Mouse (Mus musculus) liver, embryonic 12.5 days (tissue): Measurements from ENCODE around the gene Zfp777. TPM values are rescaled to one million over a fixed set of nuclear protein-coding genes. Genes with fewer than 3 reads are reported as not detected.

Source experiments
- ATAC-seq: fragments of 200-750 bp; cut with Nextera tagmentation; 2 replicates; pipeline ENCODE4 v1.8.0; 2017; ENCODE audit warnings: moderate number of reproducible peaks, mild to moderate bottlenecking, moderate library complexity
- H3K27ac ChIP-seq: fragments of 300-500 bp; sonication (generic); 2 replicates; pipeline ENCODE4 v1.5.1; 2016; ENCODE audit warnings: mild to moderate bottlenecking
- H3K27me3 ChIP-seq: fragments of 300-500 bp; sonication (generic); replicated peaks from 2 replicates; pipeline ENCODE4 v1.6.1; 2016; ENCODE audit warnings: mild to moderate bottlenecking, moderate library complexity
- H3K36me3 ChIP-seq: fragments of 300-500 bp; sonication (generic); 2 replicates; pipeline ENCODE4 v1.6.1; 2016; ENCODE audit warnings: mild to moderate bottlenecking, moderate library complexity
- H3K4me1 ChIP-seq: fragments of 300-500 bp; sonication (generic); 2 replicates; pipeline ENCODE4 v1.6.1; 2016
- H3K4me2 ChIP-seq: fragments of 300-500 bp; sonication (generic); 2 replicates; pipeline ENCODE4 v1.6.1; 2016; ENCODE audit warnings: mild to moderate bottlenecking, moderate library complexity
- H3K4me3 ChIP-seq: fragments of 300-500 bp; sonication (generic); 2 replicates; pipeline ENCODE4 v1.5.1; 2016; ENCODE audit warnings: mild to moderate bottlenecking, moderate library complexity
- H3K9ac ChIP-seq: fragments of 300-500 bp; sonication (generic); 2 replicates; pipeline ENCODE4 v1.6.1; 2016; ENCODE audit warnings: mild to moderate bottlenecking, moderate library complexity
- H3K9me3 ChIP-seq: fragments of 300-500 bp; sonication (generic); replicated peaks from 2 replicates; pipeline ENCODE4 v1.6.1; 2016; ENCODE audit warnings: mild to moderate bottlenecking, moderate library complexity
- WGBS: fragments of 180-500 bp; shearing (Covaris S2); methylation state at CpG from one replicate; pipeline ENCODE4 v1.1.7; 2016; ENCODE audit not compliant: insufficient replicate concordance; 5-methylcytosine and 5-hydroxymethylcytosine counted together
- polyA plus RNA-seq: library from polyadenylated mRNA; unstranded; fragments of >200 nt; fragmentation: Nextera tagmentation; extraction: Ambion mirVana; gene quantifications from 2 replicates; pipeline ENCODE4 v1.2.1, GENCODE M21; 2016

Gene Zfp777
- polyA plus RNA-seq, 1 experiment from 2014 or later, result 5.5 TPM

DNA sequence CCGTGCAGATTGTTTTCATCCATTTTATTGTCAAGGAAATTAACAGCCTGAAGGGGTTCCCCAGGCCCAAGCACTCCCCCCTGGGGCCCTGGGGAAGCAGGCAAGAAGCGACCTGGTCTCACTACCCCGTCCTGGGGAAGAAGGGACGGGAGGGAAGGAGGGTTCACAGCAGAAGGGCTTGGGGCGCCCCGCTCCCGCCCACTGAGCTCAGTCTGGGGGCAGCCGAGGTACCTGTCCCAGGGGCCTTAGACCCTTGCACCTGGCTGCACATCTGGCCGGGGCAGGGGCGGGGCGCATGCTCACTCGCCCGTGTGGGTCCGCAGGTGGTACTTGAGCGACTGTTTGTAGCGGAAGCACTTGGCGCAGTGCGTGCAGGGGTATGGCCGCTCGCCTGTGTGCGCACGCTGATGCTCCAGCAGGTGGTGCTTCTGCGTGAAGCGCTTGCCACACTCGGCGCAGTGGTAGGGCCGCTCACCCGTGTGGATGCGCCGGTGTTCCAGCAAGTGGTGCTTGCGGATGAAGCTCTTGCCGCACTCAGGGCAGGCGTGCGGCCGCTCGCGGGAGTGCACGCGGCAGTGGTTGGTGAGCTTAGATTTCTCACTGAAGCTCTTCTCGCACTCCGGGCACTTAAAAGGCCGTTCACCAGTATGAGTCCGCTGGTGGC is 24.2 kb downstream of the Zfp777 start:
- H3K27ac ChIP-seq, result no peak overlapping the region
- H3K9me3 ChIP-seq, result peaks cover 11% of the 10 kb centered on the region; the same call in 1 of the 2 replicates
- no peaks in the 10 kb centered on the region for H3K27me3 ChIP-seq
- WGBS, result 90% methylated on average over 43 of the region's 43 CpGs
- 0 out of 2 replicates have a peak, but pooled peaks have one; percentile 21 for ATAC-seq
- no peak overlapping the region for H3K4me2 ChIP-seq
- peaks cover 70% of the 10 kb centered on the region for H3K36me3 ChIP-seq
- no peak overlapping the region for H3K4me3 ChIP-seq
- H3K9ac ChIP-seq, result no peak overlapping the region
- no peaks in the 10 kb centered on the region for H3K4me1 ChIP-seq

DNA sequence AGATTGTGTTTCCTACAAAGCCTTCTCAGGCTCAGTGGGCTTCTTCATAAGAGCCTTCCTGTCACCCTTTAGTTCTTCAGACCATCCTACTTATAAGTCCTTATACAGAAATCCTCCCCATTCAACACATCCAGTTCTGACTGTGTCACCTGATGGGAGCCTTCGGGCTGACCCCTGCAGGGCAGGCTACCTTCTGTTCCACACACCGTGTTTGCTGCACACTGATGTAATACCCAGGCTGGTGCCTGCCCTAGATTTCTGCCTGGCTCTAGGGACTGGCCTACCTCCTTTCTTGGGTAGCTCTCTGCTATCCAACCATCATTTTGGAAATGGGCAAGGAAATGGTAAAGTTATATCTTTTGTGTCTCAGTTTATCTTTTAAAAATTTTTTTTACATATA is 26.0 kb downstream of the Zfp777 start:
- no peak for ATAC-seq
- Histone ChIP-seq H3K27ac (no peak overlapping the region), H3K4me1 (no peaks in the 10 kb centered on the region), H3K9ac (no peak overlapping the region), H3K4me3 (no peak overlapping the region), H3K9me3 (peaks cover 11% of the 10 kb centered on the region; the same call in 1 of the 2 replicates), H3K27me3 (no peaks in the 10 kb centered on the region), H3K36me3 (peaks cover 52% of the 10 kb centered on the region), H3K4me2 (no peak overlapping the region)
- WGBS, result 75% methylated on average over 2 of the region's 2 CpGs

DNA sequence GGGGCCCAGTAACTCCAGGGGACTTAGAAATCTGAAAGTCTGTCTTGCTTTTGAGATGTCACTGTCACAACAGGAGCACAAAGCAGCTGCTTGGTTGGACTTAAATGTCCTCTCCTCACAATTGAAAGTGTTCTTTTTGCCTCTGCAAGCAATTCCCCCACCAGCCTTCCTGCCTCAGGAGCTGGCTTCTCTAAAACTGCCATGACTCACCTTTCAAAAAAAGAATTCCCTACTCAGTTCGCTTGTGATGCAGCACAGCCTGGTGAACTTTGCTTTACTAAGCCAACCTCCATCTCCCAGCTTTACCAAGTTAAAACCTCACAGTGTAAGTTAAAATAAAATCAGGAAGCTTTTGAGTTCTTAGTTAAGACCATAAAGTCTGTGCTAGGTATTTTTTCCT is 27.0 kb downstream of the Zfp777 start:
- Histone ChIP-seq H3K27me3 (no peaks in the 10 kb centered on the region), H3K4me2 (no peak overlapping the region), H3K27ac (no peak overlapping the region), H3K9me3 (peaks cover 11% of the 10 kb centered on the region; the same call in 1 of the 2 replicates), H3K4me1 (no peaks in the 10 kb centered on the region), H3K36me3 (peaks cover 43% of the 10 kb centered on the region), H3K4me3 (no peak overlapping the region), H3K9ac (no peak overlapping the region)
- ATAC-seq, result no peak
- WGBS, result 61% methylated on average over 1 of the region's 1 CpGs

DNA sequence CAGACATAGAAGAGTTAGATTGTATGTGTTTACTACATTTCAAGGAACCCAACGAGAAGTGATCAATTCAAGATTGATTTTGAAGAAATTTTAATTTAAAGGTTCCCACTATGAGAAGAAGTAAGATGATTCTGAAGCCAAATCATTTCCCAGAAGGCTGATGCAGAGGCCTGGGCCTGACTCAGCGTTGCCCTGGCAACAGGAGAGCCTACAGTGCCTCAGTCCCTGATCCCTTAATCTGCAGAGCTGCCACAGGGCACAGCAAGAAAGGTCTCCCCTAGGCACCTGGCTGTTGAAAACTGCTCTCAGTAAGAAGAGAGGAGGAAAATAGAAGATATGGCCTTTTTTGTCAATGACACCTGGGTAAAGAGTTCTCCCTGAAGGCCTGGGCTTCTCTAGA is 28.7 kb downstream of the Zfp777 start:
- H3K27me3 ChIP-seq, result no peaks in the 10 kb centered on the region

DNA sequence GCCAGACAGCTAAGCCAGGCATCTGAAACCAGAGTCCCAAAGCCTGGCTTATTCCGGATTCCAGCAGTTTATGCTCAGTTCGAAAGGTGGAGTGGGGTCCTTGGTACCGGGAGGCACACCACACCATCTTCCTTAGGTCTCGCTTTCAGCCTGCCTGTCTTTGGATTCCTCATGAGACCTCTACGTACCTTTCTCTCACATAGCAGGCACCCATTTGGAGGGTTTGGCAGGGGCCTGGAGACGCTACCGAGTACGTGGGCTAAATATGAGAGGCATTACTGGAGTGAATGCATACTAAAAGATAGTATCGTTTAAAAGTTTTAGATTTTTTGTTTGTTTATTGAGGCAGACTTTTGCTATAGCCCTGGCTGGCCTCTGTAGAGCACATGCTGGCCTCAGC is 31.9 kb downstream of the Zfp777 start:
- Histone ChIP-seq H3K36me3 (no peaks in the 10 kb centered on the region), H3K9ac (no peak overlapping the region), H3K27me3 (no peaks in the 10 kb centered on the region), H3K4me2 (no peak overlapping the region), H3K27ac (no peak overlapping the region), H3K4me1 (peaks cover 9% of the 10 kb centered on the region), H3K4me3 (no peak overlapping the region), H3K9me3 (no peaks in the 10 kb centered on the region)
- WGBS, result 88% methylated on average over 9 of the region's 9 CpGs
- no peak for ATAC-seq

More for the DNA sequence above, 28.7 kb downstream of the Zfp777 start:
- ATAC-seq, result no peak
- 77% methylated on average over 2 of the region's 2 CpGs for WGBS
- Histone ChIP-seq H3K9ac (no peak overlapping the region), H3K4me1 (peaks cover 9% of the 10 kb centered on the region), H3K27ac (no peak overlapping the region), H3K36me3 (peaks cover 27% of the 10 kb centered on the region), H3K9me3 (0 out of 2 replicates have a peak, but pooled peaks cover 9% of the 10 kb centered on the region), H3K4me2 (no peak overlapping the region), H3K4me3 (no peak overlapping the region)

DNA sequence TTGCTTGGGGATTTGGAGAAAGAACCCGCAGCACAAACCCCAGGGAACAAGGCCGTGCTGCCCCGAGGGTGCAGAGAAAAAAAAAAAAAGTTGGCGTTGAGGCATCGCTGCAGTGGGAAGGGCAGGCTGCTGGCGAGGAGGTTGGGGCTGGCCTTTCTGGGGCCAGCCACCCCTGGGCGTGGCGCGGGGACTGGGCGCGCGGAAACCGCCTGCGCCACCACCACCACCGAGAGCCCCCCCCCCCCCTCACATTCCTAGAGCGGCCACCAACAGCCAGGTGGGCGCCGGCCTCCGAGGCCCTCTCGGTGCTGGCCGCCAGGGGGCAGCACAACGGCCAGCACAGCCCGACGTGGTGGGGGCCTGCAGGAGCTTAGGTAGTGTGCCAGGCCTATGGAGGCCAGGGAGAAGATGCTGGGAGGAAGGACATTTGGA is 32.6 kb downstream of the Zfp777 start:
- Histone ChIP-seq H3K9me3 (no peaks in the 10 kb centered on the region), H3K4me3 (peak overlapping the region; percentile 46), H3K9ac (peak overlapping the region; percentile 53), H3K27ac (no peak overlapping the region), H3K4me2 (peak overlapping the region; percentile 77), H3K36me3 (no peaks in the 10 kb centered on the region), H3K27me3 (no peaks in the 10 kb centered on the region), H3K4me1 (peaks cover 9% of the 10 kb centered on the region)
- 2% methylated on average over 22 of the region's 24 CpGs for WGBS
- ATAC-seq, result peak; percentile 88

DNA sequence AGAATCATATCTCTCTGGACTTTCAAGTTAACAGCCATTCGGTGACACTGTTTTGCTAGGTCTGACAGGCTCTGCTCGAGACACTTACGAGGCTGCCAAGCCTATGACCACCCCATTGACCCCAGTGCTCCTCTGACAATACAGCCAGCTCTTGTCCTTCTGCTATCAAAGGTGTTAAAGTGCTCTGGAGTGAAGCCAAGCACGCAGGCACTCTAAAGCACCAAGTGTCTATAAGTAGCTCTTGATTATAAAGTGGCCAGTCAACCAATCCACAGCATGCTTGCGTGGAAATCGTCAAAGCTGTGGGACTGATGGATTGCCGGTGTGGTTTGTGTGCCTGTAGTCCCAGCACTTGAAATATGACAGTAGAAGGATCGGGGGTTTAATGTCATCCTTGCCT is 38.0 kb downstream of the Zfp777 start:
- Histone ChIP-seq H3K4me2 (no peak overlapping the region), H3K9me3 (no peaks in the 10 kb centered on the region), H3K4me3 (no peak overlapping the region), H3K36me3 (no peaks in the 10 kb centered on the region), H3K4me1 (peaks cover 3% of the 10 kb centered on the region), H3K27me3 (no peaks in the 10 kb centered on the region), H3K9ac (no peak overlapping the region), H3K27ac (no peak overlapping the region)
- WGBS, result 64% methylated on average over 8 of the region's 8 CpGs
- ATAC-seq, result no peak

DNA sequence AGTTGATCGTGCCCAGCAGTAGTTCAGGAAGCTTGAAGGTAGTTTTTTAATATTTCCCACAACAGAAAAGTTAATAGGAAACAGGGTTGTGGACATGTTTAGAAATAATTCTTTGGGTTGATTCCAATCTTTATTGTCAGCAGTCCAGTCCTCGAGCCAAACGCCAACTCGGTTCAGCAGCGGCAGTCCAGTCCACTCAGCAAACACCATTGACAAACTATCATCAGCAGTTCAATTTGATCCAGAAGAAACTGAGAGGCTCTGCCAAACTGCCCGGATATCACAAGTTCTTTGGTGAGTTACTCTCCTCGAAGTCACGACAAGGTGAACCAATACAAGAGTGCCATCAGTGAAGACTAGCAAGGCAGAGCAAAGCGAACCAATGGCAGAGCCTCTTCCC is 53.0 kb downstream of the Zfp777 start:
- H3K9ac ChIP-seq, result no peak overlapping the region
- H3K27ac ChIP-seq, result no peak overlapping the region
- no peak for ATAC-seq
- no peak overlapping the region for H3K4me2 ChIP-seq
- H3K27me3 ChIP-seq, result no peaks in the 10 kb centered on the region
- no peak overlapping the region for H3K4me3 ChIP-seq
- H3K4me1 ChIP-seq, result no peaks in the 10 kb centered on the region
- H3K9me3 ChIP-seq, result no peaks in the 10 kb centered on the region
- 76% methylated on average over 9 of the region's 9 CpGs for WGBS
- no peaks in the 10 kb centered on the region for H3K36me3 ChIP-seq

DNA sequence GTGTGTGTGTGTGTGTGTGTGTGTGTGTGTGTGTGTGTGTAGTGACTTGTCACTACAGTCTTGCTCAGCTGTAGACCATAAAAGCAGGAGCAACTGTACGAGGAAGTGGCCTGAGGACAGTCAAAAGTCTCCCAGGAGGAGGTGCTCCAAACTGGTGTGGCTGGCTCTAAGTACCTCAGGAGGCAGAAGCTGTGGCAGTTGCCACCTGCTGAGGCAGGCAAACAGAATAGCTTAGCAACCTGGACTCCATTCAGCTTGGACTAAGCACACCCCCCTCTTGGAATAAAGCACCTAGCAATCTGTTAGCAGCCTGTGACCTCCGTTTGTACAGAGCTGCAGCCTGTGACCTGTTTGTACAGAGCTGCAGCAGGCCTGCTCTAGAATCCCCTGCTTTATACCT is 64.8 kb downstream of the Zfp777 start:
- H3K27me3 ChIP-seq, result no peaks in the 10 kb centered on the region
- no peak overlapping the region for H3K4me2 ChIP-seq
- H3K4me1 ChIP-seq, result no peaks in the 10 kb centered on the region
- no peak overlapping the region for H3K9ac ChIP-seq
- H3K4me3 ChIP-seq, result no peak overlapping the region
- ATAC-seq, result no peak
- 20% methylated on average over 2 of the region's 2 CpGs for WGBS
- H3K27ac ChIP-seq, result no peak overlapping the region
- H3K36me3 ChIP-seq, result no peaks in the 10 kb centered on the region
- H3K9me3 ChIP-seq, result no peaks in the 10 kb centered on the region

DNA sequence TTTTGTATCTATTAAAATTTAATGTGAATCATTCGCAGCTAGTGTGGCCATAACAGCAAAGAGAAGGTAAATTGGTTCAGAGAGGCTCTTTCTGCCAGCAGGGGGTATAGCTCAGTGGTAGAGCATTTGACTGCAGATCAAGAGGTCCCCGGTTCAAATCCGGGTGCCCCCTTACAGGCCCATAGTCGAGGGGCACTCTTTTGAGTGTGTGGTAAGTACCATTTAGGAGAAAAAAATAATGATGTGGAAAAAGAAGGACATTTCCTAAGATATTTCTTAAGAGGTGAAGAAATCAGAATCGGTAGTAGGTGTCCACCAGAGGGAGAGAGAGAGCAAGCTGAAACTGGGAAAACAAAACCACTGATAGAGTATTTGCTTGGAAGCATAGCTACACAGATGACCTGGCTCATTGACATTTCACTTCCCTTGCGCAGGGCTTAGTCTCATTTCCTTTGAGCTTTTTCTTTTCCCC is 69.8 kb downstream of the Zfp777 start:
- H3K4me2 ChIP-seq, result no peak overlapping the region
- H3K4me3 ChIP-seq, result no peak overlapping the region
- H3K9ac ChIP-seq, result no peak overlapping the region
- H3K9me3 ChIP-seq, result no peaks in the 10 kb centered on the region
- no peaks in the 10 kb centered on the region for H3K27me3 ChIP-seq
- no peaks in the 10 kb centered on the region for H3K4me1 ChIP-seq
- no peaks in the 10 kb centered on the region for H3K36me3 ChIP-seq
- no peak overlapping the region for H3K27ac ChIP-seq
- ATAC-seq, result peak; percentile 94
- WGBS, result 10% methylated on average over 6 of the region's 6 CpGs

DNA sequence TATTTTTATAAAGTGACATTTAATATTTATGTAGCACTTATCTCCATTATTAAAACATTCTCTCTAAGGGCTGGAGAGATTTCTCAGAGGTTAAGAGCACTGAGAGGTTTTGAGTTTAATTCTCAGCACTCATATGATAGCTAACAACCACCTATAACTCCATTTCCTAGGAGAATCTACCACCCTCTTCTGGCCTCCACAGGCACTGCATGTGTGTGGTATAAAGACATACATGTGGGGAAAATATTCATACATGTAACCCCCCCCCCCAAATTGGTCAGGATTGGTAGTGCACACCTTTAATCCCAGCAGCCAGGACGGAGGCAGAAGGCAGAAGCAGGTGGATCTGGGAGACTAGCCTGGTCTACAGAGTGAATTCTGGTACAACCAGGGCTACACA is 74.1 kb downstream of the Zfp777 start:
- ATAC-seq, result no peak
- H3K9ac ChIP-seq, result no peak overlapping the region
- H3K27me3 ChIP-seq, result no peaks in the 10 kb centered on the region
- H3K4me3 ChIP-seq, result no peak overlapping the region
- no peaks in the 10 kb centered on the region for H3K9me3 ChIP-seq
- no peaks in the 10 kb centered on the region for H3K4me1 ChIP-seq
- no peak overlapping the region for H3K4me2 ChIP-seq
- H3K27ac ChIP-seq, result no peak overlapping the region
- 60% methylated on average over 1 of the region's 1 CpGs for WGBS
- H3K36me3 ChIP-seq, result no peaks in the 10 kb centered on the region
